Mouse (Mus musculus) heart, postnatal 0 days (tissue): ENCODE results near the gene Pop4.

Source experiments
- CTCF ChIP-seq: IDR thresholded peaks from 2 replicates; pipeline ENCODE4 v1.5.1; 2016; ENCODE audit warnings: antibody characterized with exemption, control low read depth, low read depth
- EP300 ChIP-seq: IDR thresholded peaks from 2 replicates; pipeline ENCODE4 v1.6.1; 2016; ENCODE audit warnings: antibody characterized with exemption, low read depth

DNA sequence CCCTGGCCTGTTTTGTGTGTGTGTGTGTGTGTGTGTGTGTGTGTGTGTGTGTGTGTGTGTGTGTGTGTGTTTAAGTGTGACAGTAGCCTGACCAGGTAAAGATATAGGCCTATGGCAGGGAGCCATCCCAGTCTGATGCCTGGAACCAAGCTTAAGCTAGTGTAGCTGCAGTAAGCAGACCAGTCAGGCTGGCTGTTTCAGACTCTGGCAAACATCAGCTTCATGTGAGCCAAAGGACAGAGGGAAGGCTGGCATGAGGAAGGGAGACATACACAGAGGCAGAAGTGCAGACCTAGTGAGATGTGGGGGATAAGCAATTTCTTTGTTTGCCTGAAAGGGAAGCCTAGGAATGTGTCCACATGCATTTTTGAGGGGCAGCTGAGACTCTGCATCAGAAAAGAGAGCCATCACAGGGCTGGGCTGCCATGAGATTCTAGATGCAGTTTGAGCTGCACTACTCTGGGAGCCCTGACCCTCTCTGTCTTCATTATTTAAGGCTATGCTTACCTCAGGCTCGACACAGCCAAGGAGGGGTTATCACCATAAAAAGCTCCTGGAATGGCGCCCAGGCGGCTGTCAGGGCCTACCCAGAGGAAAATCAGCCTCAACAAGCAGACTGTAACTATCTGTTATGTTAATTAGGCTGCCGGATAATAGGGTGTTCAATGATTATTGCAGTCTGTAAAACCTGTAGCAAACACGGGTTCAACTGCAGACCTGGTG, 19.6 kb downstream of the Pop4 start:
- TF ChIP-seq CTCF = no peak
- no peak for TF ChIP-seq EP300
